Mouse (Mus musculus) neural tube, embryonic 14.5 days (tissue): Measurements from ENCODE around the gene Dnajc13. TPM values are rescaled to one million over a fixed set of nuclear protein-coding genes. Genes with fewer than 3 reads are reported as not detected.

Source experiments
- ATAC-seq: fragments of 200-750 bp; cut with Nextera tagmentation; 2 replicates; pipeline ENCODE4 v1.8.0; 2017; ENCODE audit warnings: low read depth, mild to moderate bottlenecking, moderate TSS enrichment, moderate library complexity
- H3K27ac ChIP-seq: fragments of 300-500 bp; sonication (generic); 2 replicates; pipeline ENCODE4 v1.5.1; 2014; ENCODE audit warnings: low read depth, mild to moderate bottlenecking, control low read depth, low read length, moderate library complexity, mixed read lengths
- H3K27me3 ChIP-seq: fragments of 300-500 bp; sonication (generic); 2 replicates; pipeline ENCODE4 v1.6.1; 2014; ENCODE audit warnings: low read length; ENCODE audit not compliant: control insufficient read depth, insufficient read depth
- H3K36me3 ChIP-seq: fragments of 300-500 bp; sonication (generic); 2 replicates; pipeline ENCODE4 v1.6.1; 2014; ENCODE audit warnings: low read length, mixed read lengths; ENCODE audit not compliant: control insufficient read depth, insufficient read depth
- H3K4me1 ChIP-seq: fragments of 300-500 bp; sonication (generic); 2 replicates; pipeline ENCODE4 v1.6.1; 2014; ENCODE audit warnings: low read length; ENCODE audit not compliant: control insufficient read depth, insufficient read depth
- H3K4me2 ChIP-seq: fragments of 300-500 bp; sonication (generic); 2 replicates; pipeline ENCODE4 v1.6.1; 2014; ENCODE audit warnings: mild to moderate bottlenecking, low read depth, low read length, control low read depth
- H3K4me3 ChIP-seq: fragments of 300-500 bp; sonication (generic); 2 replicates; pipeline ENCODE4 v1.5.1; 2014; ENCODE audit warnings: low read depth, low read length, control low read depth, mixed read lengths
- H3K9ac ChIP-seq: fragments of 300-500 bp; sonication (generic); replicated peaks from 2 replicates; pipeline ENCODE4 v1.6.1; 2014; ENCODE audit warnings: low read depth, mild to moderate bottlenecking, control low read depth, low read length, mixed read lengths
- H3K9me3 ChIP-seq: fragments of 300-500 bp; sonication (generic); 2 replicates; pipeline ENCODE4 v1.6.1; 2016; ENCODE audit warnings: low read length; ENCODE audit not compliant: control insufficient read depth
- WGBS: fragments of 180-500 bp; shearing (Covaris S2); extraction: QIAGEN DNeasy Blood & Tissue Kit; methylation state at CpG from one replicate; pipeline ENCODE4 v1.1.7; 2014; 5-methylcytosine and 5-hydroxymethylcytosine counted together
- polyA plus RNA-seq: library from polyadenylated mRNA; unstranded; fragments of >200 nt; fragmentation: Nextera tagmentation; extraction: Ambion mirVana; gene quantifications from 2 replicates; pipeline ENCODE4 v1.2.1, GENCODE M21; 2014

The Dnajc13 gene
- polyA plus RNA-seq, 1 experiment from 2014 or later, result 26.1 TPM

GRCm38 (mm10) chr9:104203851-104204250 is 58.9 kb downstream of the Dnajc13 start:
- H3K4me3 ChIP-seq, result no peak overlapping the region
- WGBS, result 90% methylated on average over 3 of the region's 3 CpGs

GRCm38 (mm10) chr9:104194528-104194927 is 68.2 kb downstream of the Dnajc13 start:
- no peaks in the 10 kb centered on the region for H3K9me3 ChIP-seq
- no peak overlapping the region for H3K4me2 ChIP-seq
- no peak overlapping the region for H3K4me3 ChIP-seq
- H3K4me1 ChIP-seq, result no peaks in the 10 kb centered on the region
- 87% methylated on average over 2 of the region's 2 CpGs for WGBS
- H3K36me3 ChIP-seq, result peaks cover 47% of the 10 kb centered on the region
- H3K27ac ChIP-seq, result no peak overlapping the region
- H3K27me3 ChIP-seq, result no peaks in the 10 kb centered on the region
- no peak overlapping the region for H3K9ac ChIP-seq
- no peak for ATAC-seq

More at GRCm38 (mm10) chr9:104203851-104204250, 58.9 kb downstream of the Dnajc13 start:
- no peak overlapping the region for H3K27ac ChIP-seq
- no peak overlapping the region for H3K9ac ChIP-seq
- no peaks in the 10 kb centered on the region for H3K4me1 ChIP-seq
- H3K36me3 ChIP-seq, result peaks cover 31% of the 10 kb centered on the region
- no peaks in the 10 kb centered on the region for H3K27me3 ChIP-seq
- no peaks in the 10 kb centered on the region for H3K9me3 ChIP-seq
- ATAC-seq, result no peak
- H3K4me2 ChIP-seq, result no peak overlapping the region

GRCm38 (mm10) chr9:104193900-104194299 is 68.8 kb downstream of the Dnajc13 start:
- ATAC-seq, result no peak
- Histone ChIP-seq H3K9me3 (no peaks in the 10 kb centered on the region), H3K9ac (no peak overlapping the region), H3K27ac (no peak overlapping the region), H3K36me3 (peaks cover 47% of the 10 kb centered on the region), H3K4me2 (no peak overlapping the region), H3K4me3 (no peak overlapping the region), H3K27me3 (no peaks in the 10 kb centered on the region), H3K4me1 (no peaks in the 10 kb centered on the region)
- 96% methylated on average over 2 of the region's 2 CpGs for WGBS

GRCm38 (mm10) chr9:104193327-104193726 is 69.4 kb downstream of the Dnajc13 start:
- H3K9me3 ChIP-seq, result no peaks in the 10 kb centered on the region
- no peaks in the 10 kb centered on the region for H3K4me1 ChIP-seq
- peaks cover 51% of the 10 kb centered on the region for H3K36me3 ChIP-seq
- no peak for ATAC-seq
- no peaks in the 10 kb centered on the region for H3K27me3 ChIP-seq
- H3K27ac ChIP-seq, result no peak overlapping the region
- no peak overlapping the region for H3K4me2 ChIP-seq
- H3K4me3 ChIP-seq, result no peak overlapping the region
- H3K9ac ChIP-seq, result no peak overlapping the region
- WGBS, result 82% methylated on average over 1 of the region's 1 CpGs

- Histone ChIP-seq H3K4me2 (no peak overlapping the region), H3K27me3 (no peaks in the 10 kb centered on the region), H3K9ac (no peak overlapping the region), H3K36me3 (peaks cover 49% of the 10 kb centered on the region), H3K27ac (no peak overlapping the region), H3K9me3 (no peaks in the 10 kb centered on the region), H3K4me1 (no peaks in the 10 kb centered on the region), H3K4me3 (no peak overlapping the region)
- 96% methylated on average over 6 of the region's 6 CpGs for WGBS
- no peak for ATAC-seq
These were observed 70.2 kb downstream of the Dnajc13 start for GRCm38 (mm10) chr9:104192513-104192912.

GRCm38 (mm10) chr9:104189657-104190056 is 73.1 kb downstream of the Dnajc13 start:
- Histone ChIP-seq H3K36me3 (peaks cover 39% of the 10 kb centered on the region), H3K4me3 (no peak overlapping the region), H3K9me3 (no peaks in the 10 kb centered on the region), H3K27ac (no peak overlapping the region), H3K9ac (no peak overlapping the region), H3K4me1 (no peaks in the 10 kb centered on the region), H3K27me3 (no peaks in the 10 kb centered on the region), H3K4me2 (no peak overlapping the region)
- WGBS, result 98% methylated on average over 5 of the region's 5 CpGs
- ATAC-seq, result no peak

DNA sequence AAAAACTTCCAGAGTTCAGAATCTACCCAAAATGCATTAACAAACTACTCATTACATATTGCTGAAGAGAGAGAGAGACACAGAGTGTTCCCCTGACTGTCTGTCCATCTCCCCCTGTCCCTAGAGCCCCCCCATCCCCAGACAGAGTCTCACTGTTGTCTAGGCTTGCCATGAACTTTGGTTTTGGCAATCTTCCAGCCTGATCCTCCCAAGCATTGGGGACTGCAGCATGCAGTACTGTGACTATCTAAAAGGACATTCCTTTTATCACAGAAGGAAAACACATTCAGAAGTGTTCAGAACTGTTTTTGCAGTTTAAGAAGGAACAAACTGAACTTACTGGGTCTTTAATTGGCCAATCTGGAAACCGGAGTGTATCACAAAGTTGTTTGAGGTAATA is 74.0 kb downstream of the Dnajc13 start:
- Histone ChIP-seq H3K4me3 (no peak overlapping the region), H3K4me1 (no peaks in the 10 kb centered on the region), H3K9me3 (no peaks in the 10 kb centered on the region), H3K27me3 (no peaks in the 10 kb centered on the region), H3K4me2 (no peak overlapping the region), H3K9ac (no peak overlapping the region), H3K27ac (no peak overlapping the region), H3K36me3 (peaks cover 39% of the 10 kb centered on the region)
- WGBS, result 90% methylated on average over 1 of the region's 1 CpGs
- ATAC-seq, result no peak

GRCm38 (mm10) chr9:104187028-104187427 is 75.7 kb downstream of the Dnajc13 start:
- H3K4me1 ChIP-seq, result no peaks in the 10 kb centered on the region
- peaks cover 41% of the 10 kb centered on the region for H3K36me3 ChIP-seq
- no peak overlapping the region for H3K4me3 ChIP-seq
- 89% methylated on average over 5 of the region's 5 CpGs for WGBS
- H3K27me3 ChIP-seq, result no peaks in the 10 kb centered on the region
- H3K4me2 ChIP-seq, result no peak overlapping the region
- no peak for ATAC-seq
- no peak overlapping the region for H3K9ac ChIP-seq
- H3K27ac ChIP-seq, result no peak overlapping the region
- no peaks in the 10 kb centered on the region for H3K9me3 ChIP-seq

- Histone ChIP-seq H3K9ac (no peak overlapping the region), H3K4me1 (no peaks in the 10 kb centered on the region), H3K27me3 (no peaks in the 10 kb centered on the region), H3K36me3 (peaks cover 53% of the 10 kb centered on the region), H3K27ac (no peak overlapping the region), H3K4me3 (no peak overlapping the region), H3K4me2 (no peak overlapping the region), H3K9me3 (no peaks in the 10 kb centered on the region)
- 96% methylated on average over 5 of the region's 5 CpGs for WGBS
- no peak for ATAC-seq
These were observed 79.5 kb downstream of the Dnajc13 start for GRCm38 (mm10) chr9:104183181-104183580.

DNA sequence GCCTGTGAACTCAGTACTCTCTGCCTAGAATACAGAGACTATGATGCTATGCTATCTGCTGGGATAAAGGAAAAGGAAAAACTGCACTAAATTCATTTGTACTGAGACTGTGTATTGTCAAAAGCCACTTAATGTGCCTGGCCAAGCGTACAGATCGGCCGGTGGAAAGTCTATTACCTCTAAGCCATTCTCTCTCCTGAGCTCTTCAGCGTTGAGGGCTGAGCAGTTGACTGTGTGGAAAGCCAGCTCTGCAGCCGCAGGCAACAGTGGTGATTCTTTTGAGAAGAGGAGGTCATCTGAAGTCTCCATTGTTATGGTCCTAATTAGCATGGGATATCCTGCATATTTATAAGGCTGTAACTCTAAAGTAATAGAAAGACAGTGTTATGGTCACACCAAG is 80.4 kb downstream of the Dnajc13 start:
- H3K9ac ChIP-seq, result no peak overlapping the region
- no peaks in the 10 kb centered on the region for H3K27me3 ChIP-seq
- no peaks in the 10 kb centered on the region for H3K9me3 ChIP-seq

More for the DNA sequence above, 80.4 kb downstream of the Dnajc13 start:
- no peaks in the 10 kb centered on the region for H3K4me1 ChIP-seq
- peaks cover 57% of the 10 kb centered on the region for H3K36me3 ChIP-seq
- no peak for ATAC-seq
- H3K4me3 ChIP-seq, result no peak overlapping the region
- H3K27ac ChIP-seq, result no peak overlapping the region
- H3K4me2 ChIP-seq, result no peak overlapping the region
- WGBS, result 26% methylated on average over 5 of the region's 5 CpGs
